Mouse (Mus musculus) heart, adult 9 months (tissue): Measurements from ENCODE around the gene Dpf1.
A peak's percentile ranks its signal among the peaks of the same experiment; 100 is the strongest.

Source experiments
- DNase-seq, 2 experiments: peaks; one replicate each; pipeline ENCODE4 v3.0.0; 2022; ENCODE audit warnings: low spot score in 2 of 2

The Dpf1 gene

GRCm38 (mm10) chr7:29340838-29341237, 37.1 kb downstream of the Dpf1 start:
- DNase-seq, result no peak

- DNase-seq, result no peak
Measured at GRCm38 (mm10) chr7:29341722-29342121, 38.0 kb downstream of the Dpf1 start.

- DNase-seq, result no peak
Measured at GRCm38 (mm10) chr7:29342489-29343092, 38.8 kb downstream of the Dpf1 start.

GRCm38 (mm10) chr7:29343746-29344145, 40.0 kb downstream of the Dpf1 start:
- no peak for DNase-seq

GRCm38 (mm10) chr7:29345534-29345933, 41.8 kb downstream of the Dpf1 start:
- no peak for DNase-seq

- DNase-seq, result no peak
Measured at GRCm38 (mm10) chr7:29346212-29346611, 42.5 kb downstream of the Dpf1 start.

- DNase-seq, result no peak
Measured at GRCm38 (mm10) chr7:29350489-29350888, 46.7 kb downstream of the Dpf1 start.

GRCm38 (mm10) chr7:29352246-29352645, 48.5 kb downstream of the Dpf1 start:
- no peak for DNase-seq

- DNase-seq, result peak; percentile 13 to 46
Measured at GRCm38 (mm10) chr7:29354161-29354560, 50.4 kb downstream of the Dpf1 start.

- no peak for DNase-seq
Measured at GRCm38 (mm10) chr7:29355406-29355805, 51.7 kb downstream of the Dpf1 start.

- DNase-seq, result no peak
Measured at GRCm38 (mm10) chr7:29361497-29361896, 57.7 kb downstream of the Dpf1 start.

- no peak for DNase-seq
Measured at GRCm38 (mm10) chr7:29364052-29364451, 60.3 kb downstream of the Dpf1 start.

- no peak for DNase-seq
Measured at GRCm38 (mm10) chr7:29367166-29368003, 63.6 kb downstream of the Dpf1 start.
